In the genomic region with DNA sequence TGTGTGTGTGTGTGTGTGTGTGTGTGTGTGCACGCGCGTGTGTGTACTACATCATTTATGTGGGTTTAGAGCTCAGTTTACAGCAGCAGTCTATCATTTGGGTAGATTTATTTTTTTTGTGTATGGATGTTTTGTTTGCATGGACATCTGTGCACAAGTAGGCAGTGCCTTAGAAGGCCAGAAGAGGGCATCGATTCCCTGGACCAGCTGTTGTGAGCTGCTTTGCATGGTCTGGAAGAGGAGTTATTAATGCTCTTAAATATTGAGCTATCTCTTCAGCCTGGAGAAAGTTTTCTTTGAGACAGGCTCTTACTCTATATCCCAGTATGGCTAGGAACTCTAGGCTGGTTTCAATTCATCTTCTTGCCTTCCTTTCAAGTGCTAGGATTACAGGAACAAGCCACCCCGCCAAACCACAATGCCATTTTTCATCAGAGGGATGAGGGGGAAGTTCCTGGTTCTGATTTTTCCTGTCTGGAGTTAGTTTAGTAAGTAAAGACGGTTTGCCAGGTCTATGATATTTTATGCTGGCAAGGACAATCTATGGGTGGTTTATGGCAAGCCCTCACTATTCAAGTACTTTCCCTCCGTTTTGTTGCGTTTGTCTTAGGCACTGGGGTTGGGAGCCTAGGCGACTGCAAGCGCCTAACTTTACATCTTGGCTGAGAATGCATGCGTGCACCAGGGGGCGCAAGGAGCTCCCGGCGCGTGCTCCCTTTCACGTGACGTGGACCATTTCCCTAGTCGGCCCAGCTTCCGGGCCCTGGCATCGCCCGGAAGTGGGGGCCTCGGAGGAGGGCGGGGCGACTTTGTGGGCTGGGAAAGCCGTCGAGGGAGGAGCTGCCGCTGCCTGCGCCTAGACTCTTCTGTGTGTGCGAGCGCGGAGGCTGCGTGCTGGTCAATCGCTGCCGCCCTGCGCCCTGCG, we compare ENCODE assay signal across 7 mouse cellular contexts. TPM values are rescaled to one million over a fixed set of nuclear protein-coding genes. Genes with fewer than 3 reads are reported as not detected.
DNase-seq lines count a peak whose midpoint lies in the region; ATAC-seq lines count a peak whose summit lies in the region.

TSS of gene Atp7a (plus strand) at position 859 of the 925 bp plus-strand sequence.

- H3K4me3 ChIP-seq in embryonic facial prominence, embryonic 11.5 days (ENCODE audit: low read depth, low read length): peak within 1 kb of the TSS; percentile 48
- H3K4me3 ChIP-seq in limb, embryonic 11.5 days (ENCODE audit: low read depth, low read length): peak within 1 kb of the TSS; percentile 45
- H3K4me3 ChIP-seq in midbrain, embryonic 14.5 days (replicated peaks; ENCODE audit: low read depth, low read length): peak within 1 kb of the TSS; percentile 51

- peak; percentile 94 for ATAC-seq in embryonic facial prominence, embryonic 11.5 days (replicated peaks; ENCODE audit: insufficient number of reproducible peaks, low FRiP score, low TSS enrichment, low read depth)
- peak; percentile 92 for ATAC-seq in granulocyte monocyte progenitor cell, adult 5-6 weeks (replicated peaks; ENCODE audit: poor library complexity, severe bottlenecking)
- peak; percentile 91 for ATAC-seq in limb, embryonic 11.5 days (ENCODE audit: insufficient number of reproducible peaks, low FRiP score, low TSS enrichment, low read depth)
- ATAC-seq in midbrain, embryonic 14.5 days (ENCODE audit: low FRiP score, low TSS enrichment): peak; percentile 97

- no peaks in the 10 kb centered on the region for H3K36me3 ChIP-seq in embryonic facial prominence, embryonic 11.5 days (replicated peaks; ENCODE audit: control insufficient read depth, insufficient read depth, low read depth, low read length)
- H3K36me3 ChIP-seq in limb, embryonic 11.5 days (ENCODE audit: control insufficient read depth, insufficient read depth, low read length): no peaks in the 10 kb centered on the region
- no peaks in the 10 kb centered on the region for H3K36me3 ChIP-seq in midbrain, embryonic 14.5 days (ENCODE audit: control insufficient read depth, insufficient read depth, low read length)

- WGBS in embryonic facial prominence, embryonic 11.5 days: 20% methylated on average over 35 of the region's 36 CpGs
- WGBS in limb, embryonic 11.5 days: 22% methylated on average over 36 of the region's 36 CpGs
- WGBS in midbrain, embryonic 14.5 days: 22% methylated on average over 36 of the region's 36 CpGs

- no peaks in the 10 kb centered on the region for H3K9me3 ChIP-seq in embryonic facial prominence, embryonic 11.5 days (replicated peaks; ENCODE audit: control insufficient read depth, low read length)
- H3K9me3 ChIP-seq in limb, embryonic 11.5 days (ENCODE audit: control insufficient read depth, low read length): no peaks in the 10 kb centered on the region
- H3K9me3 ChIP-seq in midbrain, embryonic 14.5 days (ENCODE audit: control insufficient read depth, low read length): no peaks in the 10 kb centered on the region

- peak; percentile 94 for DNase-seq in adrenal gland, postnatal 14 days
- DNase-seq in embryonic facial prominence, embryonic 11.5 days (ENCODE audit: low spot score): peak; percentile 93
- peak; percentile 89 for DNase-seq in kidney, adult 18-20 months
- peak; percentile 92 for DNase-seq in limb, embryonic 11.5 days (ENCODE audit: low spot score)
- DNase-seq in midbrain, embryonic 14.5 days: peak; percentile 95
- peak; percentile 82 to 87 for DNase-seq in spleen, adult 18-20 months

- no peaks in the 10 kb centered on the region for H3K27me3 ChIP-seq in embryonic facial prominence, embryonic 11.5 days (ENCODE audit: control insufficient read depth, insufficient read depth, low read length)
- H3K27me3 ChIP-seq in limb, embryonic 11.5 days (ENCODE audit: control insufficient read depth, insufficient read depth, low read length): no peaks in the 10 kb centered on the region
- H3K27me3 ChIP-seq in midbrain, embryonic 14.5 days (ENCODE audit: control insufficient read depth, insufficient read depth, low read length): no peaks in the 10 kb centered on the region

- H3K4me2 ChIP-seq in embryonic facial prominence, embryonic 11.5 days (ENCODE audit: low read depth, low read length): peak within 1 kb of the TSS; percentile 34
- H3K4me2 ChIP-seq in limb, embryonic 11.5 days (ENCODE audit: low read depth, severe bottlenecking): peak within 1 kb of the TSS; percentile 37
- peak within 1 kb of the TSS; percentile 60 for H3K4me2 ChIP-seq in midbrain, embryonic 14.5 days (ENCODE audit: low read length)

- H3K9ac ChIP-seq in embryonic facial prominence, embryonic 11.5 days (replicated peaks; ENCODE audit: low read length): peak within 1 kb of the TSS; percentile 64
- peak within 1 kb of the TSS; percentile 57 for H3K9ac ChIP-seq in limb, embryonic 11.5 days (ENCODE audit: low read length)
- H3K9ac ChIP-seq in midbrain, embryonic 14.5 days (replicated peaks; ENCODE audit: low read length): peak within 1 kb of the TSS; percentile 54

- H3K4me1 ChIP-seq in embryonic facial prominence, embryonic 11.5 days (ENCODE audit: control insufficient read depth, insufficient read depth, low read length): no peaks in the 10 kb centered on the region
- H3K4me1 ChIP-seq in limb, embryonic 11.5 days (ENCODE audit: control insufficient read depth, insufficient read depth, low read length): no peaks in the 10 kb centered on the region
- H3K4me1 ChIP-seq in midbrain, embryonic 14.5 days (ENCODE audit: control insufficient read depth, insufficient read depth, low read length): 0 out of 2 replicates have a peak, but pooled peaks cover 8% of the 10 kb centered on the region

- H3K27ac ChIP-seq in embryonic facial prominence, embryonic 11.5 days (replicated peaks; ENCODE audit: low read depth, low read length): no peak within 1 kb of the TSS; the same call in 1 of the 2 replicates
- peak within 1 kb of the TSS; percentile 30; the same call in 1 of the 2 replicates for H3K27ac ChIP-seq in limb, embryonic 11.5 days (replicated peaks; ENCODE audit: low read depth, low read length)
- peak within 1 kb of the TSS; percentile 68; the same call in 1 of the 2 replicates for H3K27ac ChIP-seq in midbrain, embryonic 14.5 days (replicated peaks; ENCODE audit: low read depth, low read length)

RNA-seq across cellular contexts. Expression of gene Atp7a, which starts in this region (rescaled TPM):
- 30.0 and 31.6 TPM in 2 replicates for total RNA-seq in adrenal gland, postnatal 14 days (2021)
- polyA plus RNA-seq in embryonic facial prominence, embryonic 11.5 days (2014; fragmentation: Nextera tagmentation; extraction: Ambion mirVana): 30.0 and 31.7 TPM in 2 replicates
- total RNA-seq in granulocyte monocyte progenitor cell, adult 5-6 weeks (2014; fragmentation: Nextera tagmentation): 3.0 and 3.1 TPM in 2 replicates
- 3.1 and 5.9 TPM in 2 replicates for total RNA-seq in granulocyte monocyte progenitor cell, adult 5-6 weeks (2017)
- 40.7 and 45.5 TPM in 2 replicates for polyA plus RNA-seq in limb, embryonic 11.5 days (2014; fragmentation: Nextera tagmentation; extraction: Ambion mirVana)
- 8.3 and 21.2 TPM in 2 replicates for polyA plus RNA-seq in midbrain, embryonic 14.5 days (2014; fragmentation: Nextera tagmentation; extraction: Ambion mirVana)
